Mouse (Mus musculus) ES-E14 (cell line): Measurements from ENCODE around the gene Plekhg5.

Source experiments
- CHD2 ChIP-seq: IDR thresholded peaks from 2 replicates; pipeline ENCODE4 v1.6.1; 2014; ENCODE audit warnings: mild to moderate bottlenecking, low read depth, low read length, inconsistent platforms
- HCFC1 ChIP-seq: IDR thresholded peaks from 2 replicates; pipeline ENCODE4 v1.6.1; 2012; ENCODE audit warnings: low read length, inconsistent platforms, borderline replicate concordance; ENCODE audit not compliant: insufficient read depth
- MAFK ChIP-seq: IDR thresholded peaks from 2 replicates; pipeline ENCODE4 v1.6.1; 2014; ENCODE audit warnings: mild to moderate bottlenecking, low read depth, low read length, inconsistent platforms; ENCODE audit not compliant: insufficient read depth
- ZNF384 ChIP-seq: IDR thresholded peaks from 2 replicates; pipeline ENCODE4 v1.6.1; 2012; ENCODE audit warnings: low read depth, low read length, inconsistent platforms

- TF ChIP-seq CHD2 (no peak), ZNF384 (no peak), MAFK (no peak), HCFC1 (no peak)
Observed at GRCm38 (mm10) chr4:152074548-152074947, 2.2 kb downstream of the Plekhg5 start.
